Mouse (Mus musculus): ENCODE results near the gene Hdgf.

Hdgf gene

DNA sequence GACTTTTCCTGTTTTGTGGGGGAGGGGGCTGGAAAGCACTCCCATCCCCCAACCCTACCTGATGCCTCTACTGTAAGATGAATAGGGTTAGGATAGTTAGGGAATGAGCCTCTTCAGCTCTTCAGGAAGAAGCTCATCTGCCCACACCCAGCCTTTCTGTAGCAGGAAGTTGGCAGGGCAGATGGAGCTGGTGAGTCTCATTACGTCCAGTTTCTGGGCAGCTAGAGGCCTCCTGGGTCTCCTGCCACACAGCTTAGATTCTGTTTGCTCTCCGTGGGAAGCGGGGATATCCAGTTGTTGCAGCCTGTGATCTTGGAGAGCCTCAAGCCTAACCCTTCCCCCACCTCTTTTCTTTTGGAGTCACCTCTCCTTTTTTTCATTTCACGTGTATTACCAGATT lies 3.8 kb downstream of the Hdgf start:
- no peak for DNase-seq (ENCODE audit: low spot score)

GRCm38 (mm10) chr3:87910573-87911141 lies 4.5 kb downstream of the Hdgf start:
- DNase-seq (ENCODE audit: low spot score) = peak; percentile 82

DNA sequence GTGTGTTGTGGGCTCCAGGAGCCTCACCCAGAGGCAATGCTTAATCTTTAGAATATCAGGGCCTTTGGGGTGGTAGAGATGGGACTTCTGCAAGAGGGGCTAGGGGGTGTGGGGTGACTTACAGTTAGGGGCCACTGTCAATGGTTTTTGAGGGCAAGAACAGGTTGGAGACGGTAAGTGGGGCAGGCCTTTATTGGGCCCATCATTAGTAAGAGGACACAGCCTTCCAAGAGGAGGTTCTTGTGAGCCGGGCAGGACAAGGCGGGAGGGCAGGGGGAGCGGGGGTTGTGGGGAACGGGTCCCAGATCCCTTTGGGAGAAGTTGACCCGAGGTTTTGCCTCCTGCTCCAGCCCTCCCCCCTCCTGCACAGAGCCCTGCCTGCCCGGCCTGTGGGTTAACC lies 7.4 kb downstream of the Hdgf start:
- no peak for DNase-seq (ENCODE audit: low spot score)

DNA sequence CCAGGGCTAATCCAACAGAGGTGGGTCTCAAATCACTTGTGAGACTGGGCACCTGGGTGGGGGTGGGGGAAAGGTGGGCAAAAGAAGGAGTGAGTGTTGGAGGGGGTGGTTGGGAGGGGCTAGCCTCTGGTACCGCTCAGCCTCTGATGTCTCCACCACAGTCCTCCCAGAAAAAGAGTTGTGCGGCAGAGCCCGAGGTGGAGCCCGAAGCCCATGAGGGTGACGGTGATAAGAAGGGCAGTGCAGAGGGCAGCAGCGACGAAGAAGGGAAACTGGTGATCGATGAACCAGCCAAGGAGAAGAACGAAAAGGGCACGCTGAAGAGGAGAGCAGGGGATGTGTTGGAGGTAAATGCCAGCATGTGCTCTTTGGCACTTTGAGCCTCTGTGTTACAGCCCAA lies 7.8 kb downstream of the Hdgf start:
- DNase-seq (ENCODE audit: low spot score) = no peak

DNA sequence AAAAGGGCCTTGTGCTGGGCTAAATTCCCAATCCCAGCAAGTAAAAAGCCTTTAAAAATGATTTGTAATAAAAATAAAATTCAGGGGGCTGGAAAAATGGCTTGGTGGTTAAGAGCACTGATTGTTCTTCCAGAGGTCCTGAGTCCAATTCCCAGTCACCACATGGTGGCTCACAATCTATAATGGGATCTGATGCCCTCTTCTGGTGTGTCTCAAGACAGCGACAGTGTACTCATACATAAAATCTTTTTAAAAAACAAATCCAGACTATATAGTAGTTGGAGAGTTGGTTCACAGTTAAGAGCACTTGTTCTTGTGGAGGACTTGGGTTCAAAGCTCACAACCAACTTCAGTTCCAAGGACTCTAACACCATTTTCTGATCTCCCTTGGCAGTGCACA lies 10.9 kb downstream of the Hdgf start:
- no peak for DNase-seq (ENCODE audit: low spot score)

- no peak for DNase-seq (ENCODE audit: low spot score)
Observed at GRCm38 (mm10) chr3:87918551-87918950, 12.4 kb downstream of the Hdgf start.

DNA sequence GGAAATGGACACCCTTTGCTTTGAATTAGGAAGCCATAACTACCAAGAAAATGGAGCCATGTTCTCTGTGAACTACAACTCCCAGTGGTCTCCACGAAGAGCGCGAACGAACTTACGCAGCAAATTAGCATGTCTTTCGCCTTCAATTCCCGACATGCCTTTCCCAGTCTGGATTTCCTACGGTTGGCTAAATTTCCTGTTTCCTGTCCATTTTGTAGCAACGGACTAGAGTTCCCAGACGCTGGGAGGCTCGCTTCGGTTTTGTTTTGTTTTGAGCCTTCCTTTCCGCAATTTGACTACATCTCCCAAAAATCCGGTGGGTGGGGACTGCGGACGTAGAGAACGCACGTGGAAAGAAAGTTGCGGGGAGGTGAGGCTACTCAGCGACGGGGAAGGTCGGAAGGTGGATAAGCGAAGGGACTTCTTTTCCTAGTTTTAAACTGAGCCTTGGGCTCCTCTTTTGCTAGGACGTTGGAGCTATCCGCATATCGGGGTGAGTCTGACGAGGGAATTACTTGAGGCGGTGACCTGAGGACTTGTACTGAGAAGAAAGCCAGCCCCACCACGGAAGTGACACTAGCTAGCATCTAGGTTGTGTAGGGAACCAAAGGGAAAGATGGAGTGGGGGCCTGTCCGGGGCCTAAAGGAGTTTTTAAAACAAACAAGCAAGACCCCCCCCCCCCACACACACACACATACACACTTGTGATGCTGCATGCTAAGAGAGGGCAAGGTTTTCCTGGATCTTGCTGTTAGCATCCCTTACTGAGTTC lies 13.4 kb downstream of the Hdgf start, which contains the start of gene Mrpl24:
TSS of gene Mrpl24 (plus strand) at position 171 of the 773 bp plus-strand sequence.
- peak; percentile 92 for DNase-seq (ENCODE audit: low spot score)

DNA sequence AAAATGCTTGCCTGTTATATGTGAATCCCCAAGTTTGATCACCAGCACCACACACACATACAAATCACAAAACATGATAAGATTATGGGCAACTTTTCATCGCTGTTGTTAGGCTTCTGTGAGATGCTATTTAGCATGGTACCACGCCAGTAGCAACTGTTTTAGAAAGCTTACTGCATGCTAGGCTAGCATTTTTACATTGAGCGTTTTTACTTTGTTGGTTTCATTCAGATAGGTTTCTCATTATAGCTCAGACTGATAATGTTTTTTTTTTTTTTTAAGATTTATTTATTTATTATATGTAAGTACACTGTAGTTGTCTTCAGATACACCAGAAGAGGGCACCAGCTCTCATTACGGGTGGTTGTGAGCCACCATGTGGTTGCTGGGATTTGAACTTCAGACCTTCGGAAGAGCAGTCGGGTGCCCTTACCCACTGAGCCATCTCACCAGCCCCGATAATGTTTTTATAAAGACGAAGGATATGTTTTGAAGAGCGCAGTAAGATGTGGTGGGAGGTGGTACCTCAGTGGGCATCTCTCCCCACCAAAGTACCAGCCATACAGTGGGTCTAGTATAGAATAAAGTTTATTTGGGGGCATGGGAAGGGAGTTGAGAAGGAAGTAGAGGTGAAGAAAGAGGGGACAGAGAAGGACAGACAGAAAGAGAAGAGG lies 14.3 kb downstream of the Hdgf start:
- DNase-seq (ENCODE audit: low spot score) = no peak

DNA sequence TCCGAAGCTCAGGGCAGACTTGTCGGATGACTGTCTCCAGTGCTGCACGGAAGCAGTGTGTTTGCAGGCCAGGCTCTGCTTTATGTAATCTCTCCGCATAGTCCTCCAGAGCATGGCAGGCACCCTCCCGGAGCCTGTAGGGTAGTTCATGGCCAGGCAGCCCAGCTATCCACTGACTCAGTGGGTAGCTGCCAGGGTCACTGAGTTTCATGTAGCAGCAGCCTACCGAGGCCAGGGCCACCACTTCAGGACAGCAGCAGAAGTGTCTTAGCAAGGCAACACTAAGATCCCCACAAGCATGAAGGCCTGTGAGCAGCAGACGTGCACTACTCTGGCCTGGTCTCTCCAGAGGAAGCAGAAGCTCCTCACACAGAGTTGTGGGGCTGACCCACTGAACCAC lies 18.9 kb downstream of the Hdgf start:
- no peak for DNase-seq (ENCODE audit: low spot score)

DNA sequence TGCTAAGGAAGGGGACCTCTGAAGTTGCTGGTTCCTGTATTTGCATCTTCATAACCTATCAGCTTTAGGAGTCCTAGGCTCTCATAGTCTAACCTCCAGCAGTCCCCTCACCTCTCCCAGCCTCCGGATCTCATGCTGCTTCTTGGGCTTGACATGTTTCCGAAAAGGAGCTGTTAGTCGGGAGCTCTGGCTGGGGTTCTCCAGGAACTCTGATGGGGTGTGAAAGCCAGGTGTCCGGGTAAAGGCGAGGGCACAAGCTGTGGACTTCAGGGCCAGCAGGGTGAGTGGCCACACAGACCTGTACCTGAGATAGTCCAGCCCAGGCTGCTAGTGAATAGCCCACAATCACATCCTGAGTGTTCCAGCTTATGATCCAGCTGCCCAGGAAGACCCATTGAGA lies 21.3 kb downstream of the Hdgf start:
- no peak for DNase-seq (ENCODE audit: low spot score)

DNA sequence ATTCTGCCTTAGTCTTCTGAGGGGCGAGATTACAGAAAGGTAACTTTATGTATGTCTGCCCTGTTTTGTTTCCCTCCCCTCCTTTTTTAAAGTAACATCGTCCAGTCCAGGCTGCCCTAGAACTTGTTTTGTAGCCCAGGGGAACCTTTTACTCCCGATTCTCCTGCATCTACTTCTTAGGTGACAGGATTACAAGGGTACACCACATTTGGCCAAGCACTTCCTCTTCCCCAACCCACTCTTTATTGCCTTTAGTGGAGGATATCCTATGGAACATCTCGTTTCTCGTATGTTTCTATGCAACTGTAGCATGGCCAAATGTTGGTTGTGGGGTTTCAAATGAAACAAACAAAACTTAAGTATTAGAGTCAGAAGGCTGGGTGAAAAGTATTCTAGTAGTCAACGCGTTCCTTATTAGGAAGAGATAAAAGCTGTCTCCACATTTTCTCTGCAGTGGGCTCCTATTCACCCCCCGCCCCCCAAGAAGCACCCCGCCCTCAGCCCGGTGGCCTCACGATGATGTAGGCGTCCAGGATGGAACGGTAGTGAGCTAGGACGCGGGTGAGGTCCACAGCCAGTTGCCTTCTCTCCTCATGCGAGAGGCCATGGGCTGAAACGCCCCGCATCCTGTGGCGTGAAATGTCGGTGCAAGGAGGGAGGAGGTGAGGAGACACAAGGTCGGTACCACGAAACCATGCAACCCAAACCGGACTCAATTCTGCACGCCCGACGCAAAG lies 23.4 kb downstream of the Hdgf start:
- no peak for DNase-seq (ENCODE audit: low spot score)

- peak; percentile 96 for DNase-seq (ENCODE audit: low spot score)
Observed at GRCm38 (mm10) chr3:87930078-87930795, 24.1 kb downstream of the Hdgf start, which contains the start of the genes Isg20l2 and Rrnad1. TSS of gene Isg20l2 (plus strand) at chr3:87930314. TSS of gene Rrnad1 (minus strand) at chr3:87930717.

DNA sequence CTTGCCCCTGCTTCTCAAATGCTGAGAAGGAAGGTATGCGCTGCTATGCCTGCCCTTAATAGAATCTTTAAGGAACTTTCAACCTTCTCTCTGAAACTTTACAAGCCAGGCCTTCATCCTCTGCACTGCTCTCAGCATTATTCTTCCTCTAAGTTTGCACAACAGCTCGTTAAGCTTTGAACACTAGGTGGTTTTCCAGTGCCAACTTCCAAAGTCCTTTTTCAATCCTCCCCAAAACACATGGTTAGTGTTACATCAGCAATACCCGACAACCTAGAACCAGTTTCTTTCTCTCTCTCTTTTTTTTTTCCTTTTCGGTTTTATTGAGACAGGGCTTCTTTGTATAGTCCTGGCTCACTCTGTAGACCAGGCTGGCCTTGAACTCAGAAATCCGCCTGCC lies 27.9 kb downstream of the Hdgf start:
- DNase-seq (ENCODE audit: low spot score) = no peak

DNA sequence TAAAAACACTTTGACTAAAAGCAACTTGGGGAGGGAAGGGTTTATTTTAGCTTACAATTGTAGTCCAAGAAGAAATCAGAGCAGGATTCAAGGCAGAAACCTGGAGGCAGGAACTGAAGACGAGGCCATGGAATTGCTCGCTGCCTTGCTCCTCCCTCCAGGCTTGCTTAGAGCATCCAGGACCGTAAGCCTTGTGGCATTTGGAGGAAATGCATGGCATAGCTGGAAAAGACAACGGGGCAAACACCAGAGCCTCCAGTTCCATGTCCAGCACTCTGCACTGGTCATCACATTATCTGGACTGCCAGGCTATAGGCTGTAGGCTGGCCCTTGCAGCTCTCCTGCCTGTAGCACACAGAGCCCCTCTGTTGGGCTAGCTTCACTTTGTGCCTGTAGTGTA lies 28.4 kb downstream of the Hdgf start:
- DNase-seq (ENCODE audit: low spot score) = no peak

- no peak for DNase-seq (ENCODE audit: low spot score)
Observed at GRCm38 (mm10) chr3:87935201-87935600, 29.1 kb downstream of the Hdgf start.

DNA sequence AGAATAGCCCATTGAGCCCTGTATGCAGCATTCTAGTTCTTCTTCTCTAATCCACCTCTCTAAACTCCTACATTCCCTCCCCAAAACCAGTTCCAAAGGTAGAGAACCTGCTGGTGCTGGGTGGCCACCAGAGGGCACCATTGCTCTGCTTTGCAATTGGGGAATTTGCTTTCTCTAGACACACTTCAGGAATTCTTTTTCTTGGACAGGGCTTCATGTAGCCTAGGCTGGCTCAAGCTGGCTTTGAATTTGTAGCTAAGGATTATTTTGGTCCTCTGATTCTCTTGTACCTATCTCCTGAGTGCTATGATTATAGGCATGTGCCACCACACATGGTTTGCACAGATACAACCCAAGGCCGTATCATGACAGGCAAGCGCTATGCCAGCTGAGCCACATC lies 29.7 kb downstream of the Hdgf start:
- peak; percentile 95 for DNase-seq (ENCODE audit: low spot score)

GRCm38 (mm10) chr3:87940611-87941010 lies 34.5 kb downstream of the Hdgf start:
- DNase-seq (ENCODE audit: low spot score) = no peak

GRCm38 (mm10) chr3:87942471-87942870 lies 36.4 kb downstream of the Hdgf start:
- no peak for DNase-seq (ENCODE audit: low spot score)

- DNase-seq (ENCODE audit: low spot score) = no peak
Observed at GRCm38 (mm10) chr3:87943586-87943985, 37.5 kb downstream of the Hdgf start.

DNA sequence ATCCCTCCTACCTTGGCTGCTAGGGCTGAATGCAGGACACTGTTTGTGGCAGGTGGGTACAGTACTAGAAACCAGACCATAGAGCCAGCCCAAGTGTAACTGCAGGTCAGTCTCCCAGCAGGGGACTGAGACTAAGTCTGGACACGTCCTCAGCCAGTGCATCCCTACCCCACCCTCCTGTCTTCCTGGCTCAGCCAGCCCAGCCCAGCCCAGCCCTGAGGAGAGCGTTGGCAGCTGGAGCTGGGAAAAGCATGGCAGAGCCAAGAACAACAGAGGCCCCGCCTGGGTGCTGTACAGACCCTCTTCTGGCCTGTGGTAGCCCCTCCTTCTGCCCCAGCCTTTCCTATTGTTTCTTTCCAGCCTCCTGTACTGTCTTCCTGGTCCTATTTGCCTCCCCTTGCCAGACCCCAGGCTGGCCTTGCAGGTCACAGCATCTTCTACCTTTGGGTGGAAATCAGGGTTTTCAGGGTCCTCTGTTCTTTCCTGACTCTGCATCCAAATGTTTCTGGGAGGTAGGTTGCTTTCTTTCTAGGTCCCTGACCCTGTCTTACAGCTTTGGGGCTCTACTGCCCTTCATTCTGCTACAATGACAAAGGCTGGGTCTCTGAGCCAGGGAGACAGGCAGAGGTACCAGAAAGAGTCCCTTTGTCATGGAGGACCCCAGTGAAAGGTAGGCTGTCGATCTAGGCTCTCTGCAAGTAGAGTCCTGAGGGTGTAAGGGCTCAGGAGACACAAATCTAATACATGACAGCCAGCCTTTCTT lies 38.9 kb downstream of the Hdgf start:
- DNase-seq (ENCODE audit: low spot score) = peak; percentile 64
